Mouse (Mus musculus) MEL (cell line): ENCODE results near the gene Ehd2. TPM values are rescaled to one million over a fixed set of nuclear protein-coding genes. Genes with fewer than 3 reads are reported as not detected.

Source experiments
- DNase-seq: peaks from one replicate; pipeline ENCODE4 v3.0.0; 2011; ENCODE audit warnings: low read depth, low spot score
- H3K27ac ChIP-seq: 2 replicates; pipeline ENCODE4 v1.5.1; 2012; ENCODE audit warnings: low read depth, mild to moderate bottlenecking, control low read depth, low read length, moderate library complexity; ENCODE audit not compliant: control insufficient read depth
- H3K27me3 ChIP-seq, 2 experiments: fragments of 150-350 bp in 1 of 2; sonication (generic) in 1 of 2; 2 replicates each; pipeline ENCODE4 v1.6.1; 2012; ENCODE audit warnings: low read length in 2 of 2, mild to moderate bottlenecking in 2 of 2, improper control_type of control experiment in 1 of 2, moderate library complexity in 1 of 2; ENCODE audit not compliant: insufficient read depth in 2 of 2, control insufficient read depth in 1 of 2
- H3K36me3 ChIP-seq, 2 experiments: 2 replicates each; pipeline ENCODE4 v1.6.1; 2012 to 2014; ENCODE audit warnings: low read length in 2 of 2, improper control_type of control experiment in 1 of 2, inconsistent platforms in 1 of 2, mild to moderate bottlenecking in 1 of 2; ENCODE audit not compliant: insufficient read depth in 2 of 2, control insufficient read depth in 1 of 2
- H3K4me1 ChIP-seq, 2 experiments: fragments of 150-350 bp in 1 of 2; sonication (generic) in 1 of 2; 2 replicates each; pipeline ENCODE4 v1.6.1; 2012; ENCODE audit warnings: low read length in 2 of 2, improper control_type of control experiment in 1 of 2, mild to moderate bottlenecking in 1 of 2; ENCODE audit not compliant: insufficient read depth in 2 of 2, control insufficient read depth in 1 of 2
- H3K4me3 ChIP-seq, 2 experiments: fragments of 150-350 bp in 1 of 2; sonication (generic) in 1 of 2; 2 replicates each; pipeline ENCODE4 v1.5.1; 2012; ENCODE audit warnings: low read depth in 2 of 2, low read length in 2 of 2, mild to moderate bottlenecking in 2 of 2, moderate library complexity in 2 of 2, control low read depth in 1 of 2, improper control_type of control experiment in 1 of 2; ENCODE audit not compliant: control insufficient read depth in 1 of 2, insufficient read depth in 1 of 2
- H3K79me2 ChIP-seq: 2 replicates; pipeline ENCODE4 v1.6.1; 2012; ENCODE audit warnings: mild to moderate bottlenecking, low read length, moderate library complexity; ENCODE audit not compliant: control insufficient read depth, poor library complexity, insufficient read depth
- H3K9ac ChIP-seq: 2 replicates; pipeline ENCODE4 v1.6.1; 2012; ENCODE audit warnings: low read depth, mild to moderate bottlenecking, control low read depth, low read length, moderate library complexity; ENCODE audit not compliant: control insufficient read depth, poor library complexity, severe bottlenecking
- H3K9me3 ChIP-seq: fragments of 150-350 bp; sonication (generic); replicated peaks from 2 replicates; pipeline ENCODE4 v1.6.1; 2012; ENCODE audit warnings: mild to moderate bottlenecking, low read length, improper control_type of control experiment, moderate library complexity; ENCODE audit not compliant: insufficient read depth
- BHLHE40 ChIP-seq: IDR thresholded peaks from 2 replicates; pipeline ENCODE4 v1.6.1; 2012; ENCODE audit warnings: low read depth, mild to moderate bottlenecking, inconsistent platforms, low read length, improper control_type of control experiment, borderline replicate concordance
- CHD2 ChIP-seq: IDR thresholded peaks from 2 replicates; pipeline ENCODE4 v1.6.1; 2011; ENCODE audit warnings: low read length, improper control_type of control experiment
- CTCF ChIP-seq, 3 experiments: IDR thresholded peaks in 2 of 3; conservative IDR thresholded peaks in 1 of 3; 2 replicates each; pipeline ENCODE4 v1.5.1; 2011 to 2012; ENCODE audit warnings: low read length in 3 of 3, low read depth in 2 of 3, mild to moderate bottlenecking in 2 of 3, improper control_type of control experiment in 1 of 3, inconsistent platforms in 1 of 3, mixed read lengths in 1 of 3, moderate library complexity in 1 of 3; ENCODE audit not compliant: control insufficient read depth in 1 of 3, insufficient read depth in 1 of 3, poor library complexity in 1 of 3, severe bottlenecking in 1 of 3
- E2F4 ChIP-seq: IDR thresholded peaks from 2 replicates; pipeline ENCODE4 v1.6.1; 2011; ENCODE audit warnings: low read depth, low read length, improper control_type of control experiment, borderline replicate concordance
- EP300 ChIP-seq, 2 experiments: IDR thresholded peaks; 2 replicates each; pipeline ENCODE4 v1.6.1; 2011; ENCODE audit warnings: improper control_type of control experiment in 2 of 2, low read length in 2 of 2, low read depth in 1 of 2, mild to moderate bottlenecking in 1 of 2
- ETS1 ChIP-seq: IDR thresholded peaks from 2 replicates; pipeline ENCODE4 v1.6.1; 2012; ENCODE audit warnings: low read depth, mild to moderate bottlenecking, inconsistent platforms, low read length, improper control_type of control experiment, moderate library complexity
- GABPA ChIP-seq: IDR thresholded peaks from 2 replicates; pipeline ENCODE4 v1.6.1; 2012; ENCODE audit warnings: low read depth, mild to moderate bottlenecking, inconsistent platforms, low read length, improper control_type of control experiment, moderate library complexity
- GATA1 ChIP-seq: IDR thresholded peaks from 2 replicates; pipeline ENCODE4 v1.6.1; 2011; ENCODE audit warnings: low read depth, low read length, improper control_type of control experiment
- MAFK ChIP-seq: IDR thresholded peaks from 2 replicates; pipeline ENCODE4 v1.6.1; 2011; ENCODE audit warnings: low read depth, mild to moderate bottlenecking, low read length, improper control_type of control experiment, borderline replicate concordance
- MXI1 ChIP-seq: IDR thresholded peaks from 2 replicates; pipeline ENCODE4 v1.6.1; 2011; ENCODE audit warnings: mild to moderate bottlenecking, low read depth, low read length, improper control_type of control experiment
- NELFE ChIP-seq: IDR thresholded peaks from 2 replicates; pipeline ENCODE4 v1.6.1; 2011; ENCODE audit warnings: low read depth, low read length, improper control_type of control experiment
- POLR2A ChIP-seq, 2 experiments: IDR thresholded peaks; 2 replicates each; pipeline ENCODE4 v1.6.1; 2011 to 2012; ENCODE audit warnings: low read length in 2 of 2, mild to moderate bottlenecking in 2 of 2, control low read depth in 1 of 2, improper control_type of control experiment in 1 of 2, low read depth in 1 of 2, moderate library complexity in 1 of 2; ENCODE audit not compliant: control insufficient read depth in 1 of 2, insufficient read depth in 1 of 2, poor library complexity in 1 of 2
- POLR2AphosphoS2 ChIP-seq: IDR thresholded peaks from 2 replicates; pipeline ENCODE4 v1.6.1; 2011; ENCODE audit warnings: low read length, improper control_type of control experiment
- RCOR1 ChIP-seq: IDR thresholded peaks from 2 replicates; pipeline ENCODE4 v1.6.1; 2012; ENCODE audit warnings: low read depth, mild to moderate bottlenecking, inconsistent platforms, low read length, improper control_type of control experiment
- SMC3 ChIP-seq: IDR thresholded peaks from 2 replicates; pipeline ENCODE4 v1.6.1; 2011; ENCODE audit warnings: low read depth, low read length, improper control_type of control experiment
- TCF12 ChIP-seq: IDR thresholded peaks from 2 replicates; pipeline ENCODE4 v1.6.1; 2014; ENCODE audit warnings: low read depth, mild to moderate bottlenecking, inconsistent platforms, low read length, improper control_type of control experiment, moderate library complexity
- ZMIZ1 ChIP-seq: IDR thresholded peaks from 2 replicates; pipeline ENCODE4 v1.6.1; 2012; ENCODE audit warnings: low read depth, mild to moderate bottlenecking, inconsistent platforms, low read length, improper control_type of control experiment, moderate library complexity
- ZNF384 ChIP-seq: IDR thresholded peaks from 2 replicates; pipeline ENCODE4 v1.6.1; 2012; ENCODE audit warnings: low read depth, mild to moderate bottlenecking, inconsistent platforms, low read length, improper control_type of control experiment
- polyA plus RNA-seq, 2 experiments: library from polyadenylated mRNA; stranded (reverse) in 1 of 2; unstranded in 1 of 2; fragments of >175 nt in 1 of 2; fragments of >200 nt in 1 of 2; gene quantifications; 2 replicates each; pipeline versions ENCODE4 v1.2.1 to v1.2.4; 2012; ENCODE audit warnings: low replicate concordance in 2 of 2, low read depth in 1 of 2; ENCODE audit not compliant: insufficient read length in 2 of 2, insufficient read depth in 1 of 2, missing spikeins in 1 of 2
- total RNA-seq: library from RNA; depleted of rRNA; stranded (reverse); fragments of 300-350 nt; gene quantifications from 2 replicates; pipeline ENCODE4 v1.2.3, GENCODE M21; 2012

The Ehd2 gene
- total and polyA plus RNA-seq, 3 experiments: 3.2 to 6.2 TPM; not detected in 1

DNA sequence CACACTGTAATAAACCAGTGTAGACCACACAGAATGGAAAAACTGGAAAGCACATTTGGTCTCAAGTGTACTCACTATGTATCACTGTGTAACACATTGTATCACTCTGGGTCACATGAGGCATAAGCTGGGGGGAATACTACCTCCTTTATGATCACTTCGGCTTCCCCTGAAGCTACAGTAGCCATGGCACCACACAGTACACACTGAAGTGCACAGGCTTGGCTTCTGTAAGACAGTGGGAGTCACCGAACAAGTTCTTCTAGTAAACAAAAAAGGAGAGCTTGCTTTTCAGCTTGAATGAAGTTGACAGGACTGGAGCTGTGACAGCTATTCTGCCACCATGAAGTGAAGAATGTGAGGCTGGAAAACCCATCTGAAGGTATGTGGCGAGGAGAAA is 37.7 kb upstream of the Ehd2 start:
- no peaks in the 10 kb centered on the region for H3K9me3 ChIP-seq
- TF ChIP-seq BHLHE40 (no peak), CHD2 (no peak), E2F4 (no peak), TCF12 (no peak), NELFE (no peak), GATA1 (no peak), ZMIZ1 (no peak)
- TF ChIP-seq, all 39 proteins: peak for 0
- no peak overlapping the region for H3K4me3 ChIP-seq
- no peaks in the 10 kb centered on the region for H3K79me2 ChIP-seq
- peaks cover 15 to 25% of the 10 kb centered on the region in 2 experiments for H3K4me1 ChIP-seq
- no peaks in the 10 kb centered on the region for H3K27me3 ChIP-seq
- H3K27ac ChIP-seq: no peak overlapping the region
- DNase-seq: no peak
- no peak overlapping the region for H3K9ac ChIP-seq
- peaks cover 0 to 20% of the 10 kb centered on the region in 2 experiments; a peak in 3 of 4 replicates for H3K36me3 ChIP-seq

DNA sequence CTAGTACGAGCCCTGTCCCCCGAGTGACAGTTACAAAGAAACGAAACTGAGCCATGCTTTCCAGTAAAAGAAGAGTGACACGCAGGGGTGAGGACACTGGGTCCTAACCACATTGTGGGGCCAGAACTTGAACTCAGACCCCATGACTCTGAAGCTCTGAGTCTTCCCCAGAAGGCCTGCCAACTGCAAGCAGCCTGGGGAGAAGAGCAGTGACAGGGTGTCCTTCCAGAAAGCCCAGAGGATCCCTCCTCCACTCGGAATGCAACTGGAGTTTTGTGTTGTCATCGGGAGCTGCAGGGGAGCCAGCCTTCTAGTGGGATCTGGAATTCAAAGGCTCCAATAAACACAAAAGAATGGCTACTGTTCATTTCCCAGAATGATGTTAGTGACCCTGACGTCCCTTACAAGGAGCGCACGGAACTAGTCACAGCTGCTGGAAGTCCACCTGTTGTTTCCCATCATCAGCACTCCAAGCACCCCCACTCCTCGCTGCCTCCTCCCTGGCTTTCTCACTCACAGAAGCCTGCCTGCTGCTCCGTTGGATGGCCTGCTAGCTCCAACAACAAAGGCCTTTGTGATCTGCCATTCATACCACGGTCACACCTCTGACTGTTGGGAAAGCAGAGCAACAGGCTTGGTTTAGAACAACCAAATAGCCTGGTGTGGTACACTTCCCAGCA is 37.0 kb upstream of the Ehd2 start:
- H3K27me3 ChIP-seq: no peaks in the 10 kb centered on the region
- no peak overlapping the region for H3K4me3 ChIP-seq
- no peak overlapping the region for H3K9ac ChIP-seq
- peaks cover 0 to 20% of the 10 kb centered on the region in 2 experiments; a peak in 3 of 4 replicates for H3K36me3 ChIP-seq
- peaks cover 15 to 25% of the 10 kb centered on the region in 2 experiments for H3K4me1 ChIP-seq
- no peaks in the 10 kb centered on the region for H3K79me2 ChIP-seq
- TF ChIP-seq ZNF384: no peak
- no peak for TF ChIP-seq SMC3
- TF ChIP-seq MXI1: no peak
- no peak for TF ChIP-seq POLR2A (IDR thresholded peaks at IDR 0.05; ENCODE audit: control insufficient read depth in 1 of 2, insufficient read depth in 1 of 2, low read depth in 1 of 2, low read length in 2 of 2, poor library complexity in 1 of 2)
- TF ChIP-seq, all 39 proteins: peak for 0
- H3K9me3 ChIP-seq: no peaks in the 10 kb centered on the region
- DNase-seq: no peak
- no peak overlapping the region for H3K27ac ChIP-seq

DNA sequence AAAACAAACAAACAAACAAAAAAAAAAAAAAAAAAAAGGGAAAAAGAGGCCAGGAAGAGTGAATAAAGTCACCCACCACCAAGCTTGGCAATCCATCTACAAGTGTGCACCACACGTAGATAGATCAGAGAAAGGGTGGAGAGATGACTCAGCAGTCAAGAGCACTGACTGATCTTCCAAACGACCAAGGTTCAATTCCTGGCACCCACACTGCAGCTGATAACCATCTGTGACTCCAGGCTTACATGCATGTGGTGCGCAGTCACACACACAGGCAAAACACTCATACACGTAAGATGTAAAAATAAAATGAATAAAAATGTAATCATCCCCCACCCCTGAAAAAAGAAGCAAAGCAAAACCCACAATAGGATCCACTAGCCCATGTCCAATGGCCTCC is 35.7 kb upstream of the Ehd2 start:
- peaks cover 0 to 20% of the 10 kb centered on the region in 2 experiments; a peak in 3 of 4 replicates for H3K36me3 ChIP-seq
- no peaks in the 10 kb centered on the region for H3K9me3 ChIP-seq
- H3K9ac ChIP-seq: no peak overlapping the region; the same call in 1 of the 2 replicates
- no peaks in the 10 kb centered on the region for H3K27me3 ChIP-seq
- peak overlapping the region; percentile 47 for H3K27ac ChIP-seq
- TF ChIP-seq POLR2AphosphoS2 (no peak), RCOR1 (0 out of 2 replicates have a peak, but pooled peaks have one; percentile 8), GABPA (0 out of 2 replicates have a peak, but pooled peaks have one; percentile 49), GATA1 (peak; percentile 70), ETS1 (peak; percentile 65), EP300 (IDR thresholded peaks at IDR 0.05; ENCODE audit: low read depth in 1 of 2, low read length in 2 of 2) (peak in 1 of 2 experiments; percentile 52; a peak in 1 of 4 replicates), CTCF (IDR thresholded peaks at IDR 0.05 in 2 of 3, conservative IDR thresholded peaks at IDR 0.05 in 1 of 3; ENCODE audit: control insufficient read depth in 1 of 3, insufficient read depth in 1 of 3, low read depth in 2 of 3, low read length in 3 of 3, poor library complexity in 1 of 3, severe bottlenecking in 1 of 3) (no peak), MAFK (peak; percentile 64; the same call in 1 of the 2 replicates)
- DNase-seq: peak; percentile 77
- H3K79me2 ChIP-seq: no peaks in the 10 kb centered on the region
- H3K4me1 ChIP-seq: peaks cover 15 to 25% of the 10 kb centered on the region in 2 experiments
- H3K4me3 ChIP-seq: no peak overlapping the region
